Mouse (Mus musculus) heart, postnatal 0 days (tissue): ENCODE results near the gene Itpr2. TPM values are rescaled to one million over a fixed set of nuclear protein-coding genes. Genes with fewer than 3 reads are reported as not detected.
A peak's percentile ranks its signal among the peaks of the same experiment; 100 is the strongest.

Experiments
- ATAC-seq: fragments of 200-750 bp; cut with Nextera tagmentation; 2 replicates; pipeline ENCODE4 v1.8.0; 2017; ENCODE audit warnings: low read depth, moderate number of reproducible peaks, moderate library complexity; ENCODE audit not compliant: insufficient read depth
- DNase-seq: peaks from one replicate; pipeline ENCODE4 v3.0.0-alpha.2; 2016; ENCODE audit warnings: low spot score
- H3K27ac ChIP-seq: fragments of 300-500 bp; sonication (generic); 2 replicates; pipeline ENCODE4 v1.5.1; 2014; ENCODE audit warnings: low read depth, mild to moderate bottlenecking
- H3K27me3 ChIP-seq: fragments of 300-500 bp; sonication (generic); 2 replicates; pipeline ENCODE4 v1.6.1; 2014; ENCODE audit warnings: low read length, mixed read lengths; ENCODE audit not compliant: control insufficient read depth, insufficient read depth
- H3K36me3 ChIP-seq: fragments of 300-500 bp; sonication (generic); replicated peaks from 2 replicates; pipeline ENCODE4 v1.6.1; 2014; ENCODE audit warnings: low read length, mixed read lengths; ENCODE audit not compliant: control insufficient read depth, insufficient read depth
- H3K4me1 ChIP-seq: fragments of 300-500 bp; sonication (generic); 2 replicates; pipeline ENCODE4 v1.6.1; 2014; ENCODE audit warnings: antibody characterized with exemption; ENCODE audit not compliant: control insufficient read depth, insufficient read depth
- H3K4me2 ChIP-seq: fragments of 300-500 bp; sonication (generic); 2 replicates; pipeline ENCODE4 v1.6.1; 2014; ENCODE audit warnings: low read depth, mild to moderate bottlenecking, low read length, moderate library complexity
- H3K4me3 ChIP-seq: fragments of 300-500 bp; sonication (generic); 2 replicates; pipeline ENCODE4 v1.5.1; 2014; ENCODE audit warnings: low read depth, low read length
- H3K9ac ChIP-seq: fragments of 300-500 bp; sonication (generic); replicated peaks from 2 replicates; pipeline ENCODE4 v1.6.1; 2014; ENCODE audit warnings: low read depth, low read length, mixed read lengths
- H3K9me3 ChIP-seq: fragments of 300-500 bp; sonication (generic); replicated peaks from 2 replicates; pipeline ENCODE4 v1.6.1; 2016; ENCODE audit warnings: low read length; ENCODE audit not compliant: control insufficient read depth
- CTCF ChIP-seq: IDR thresholded peaks from 2 replicates; pipeline ENCODE4 v1.5.1; 2016; ENCODE audit warnings: antibody characterized with exemption, control low read depth, low read depth
- EP300 ChIP-seq: IDR thresholded peaks from 2 replicates; pipeline ENCODE4 v1.6.1; 2016; ENCODE audit warnings: antibody characterized with exemption, low read depth
- WGBS: fragments of 180-500 bp; shearing (Covaris S2); extraction: QIAGEN DNeasy Blood & Tissue Kit; methylation state at CpG from one replicate; pipeline ENCODE4 v1.1.7; 2014; 5-methylcytosine and 5-hydroxymethylcytosine counted together
- polyA plus RNA-seq: library from polyadenylated mRNA; unstranded; fragments of >200 nt; fragmentation: Nextera tagmentation; extraction: Ambion mirVana; gene quantifications from 2 replicates; pipeline ENCODE4 v1.2.1, GENCODE M21; 2015
- total RNA-seq: library from RNA; depleted of rRNA; stranded (reverse); fragments of >200 nt; gene quantifications from 2 replicates; pipeline ENCODE4 v1.2.3, GENCODE M21; 2014; ENCODE audit warnings: low replicate concordance

Itpr2 gene
- total and polyA plus RNA-seq, 2 experiments from 2014 or later, result 26.5 to 59.5 TPM

- WGBS, result 82% methylated on average over 3 of the region's 3 CpGs
Observed at GRCm38 (mm10) chr6:146488749-146489148, 13.3 kb downstream of the Itpr2 start.

DNA sequence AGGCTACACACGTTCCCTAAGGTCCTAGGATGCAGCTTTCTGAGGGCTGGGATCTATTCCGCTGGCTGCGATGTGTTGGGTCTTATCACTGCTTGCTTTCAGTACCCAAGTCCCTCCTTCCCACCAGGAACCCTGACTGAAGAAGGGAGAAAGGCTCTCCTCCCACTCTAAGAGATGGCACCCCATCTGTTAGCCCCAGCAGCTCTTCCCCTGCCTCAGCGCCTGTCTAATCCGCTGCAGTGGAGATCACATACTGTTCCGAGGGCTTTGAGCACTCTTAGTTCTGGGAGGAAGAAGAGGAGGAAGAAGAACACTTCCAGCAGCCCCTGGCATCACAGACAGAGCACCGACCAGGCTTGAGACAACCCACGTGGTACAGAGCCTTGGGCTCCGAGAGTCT lies 14.9 kb downstream of the Itpr2 start:
- no peak for ATAC-seq
- H3K4me2 ChIP-seq, result no peak overlapping the region
- no peak for TF ChIP-seq EP300
- no peak for TF ChIP-seq CTCF
- H3K36me3 ChIP-seq, result no peaks in the 10 kb centered on the region; the same call in 1 of the 2 replicates
- no peak for DNase-seq
- peaks cover 21% of the 10 kb centered on the region for H3K4me1 ChIP-seq
- H3K27me3 ChIP-seq, result no peaks in the 10 kb centered on the region
- no peak overlapping the region for H3K4me3 ChIP-seq
- no peak overlapping the region for H3K9ac ChIP-seq
- H3K9me3 ChIP-seq, result no peaks in the 10 kb centered on the region
- H3K27ac ChIP-seq, result 0 out of 2 replicates have a peak overlapping the region, but pooled peaks have one; percentile 2
- whole genome bisulfite sequencing, result 57% methylated on average over 9 of the region's 9 CpGs

More at GRCm38 (mm10) chr6:146488749-146489148, 13.3 kb downstream of the Itpr2 start:
- H3K27ac ChIP-seq, result peak overlapping the region; percentile 44; the same call in 1 of the 2 replicates
- peaks cover 19% of the 10 kb centered on the region; the same call in 1 of the 2 replicates for H3K4me1 ChIP-seq
- no peak for ATAC-seq
- no peak overlapping the region for H3K4me3 ChIP-seq
- no peak for TF ChIP-seq CTCF
- TF ChIP-seq EP300, result no peak
- H3K9me3 ChIP-seq, result no peaks in the 10 kb centered on the region
- H3K9ac ChIP-seq, result no peak overlapping the region
- no peaks in the 10 kb centered on the region for H3K27me3 ChIP-seq
- no peaks in the 10 kb centered on the region; the same call in 1 of the 2 replicates for H3K36me3 ChIP-seq
- DNase-seq, result no peak
- no peak overlapping the region for H3K4me2 ChIP-seq

GRCm38 (mm10) chr6:146486073-146486472 lies 15.9 kb downstream of the Itpr2 start:
- ATAC-seq, result no peak
- Histone ChIP-seq H3K27ac (0 out of 2 replicates have a peak overlapping the region, but pooled peaks have one; percentile 2), H3K36me3 (no peaks in the 10 kb centered on the region; the same call in 1 of the 2 replicates), H3K27me3 (no peaks in the 10 kb centered on the region), H3K9ac (no peak overlapping the region), H3K4me2 (no peak overlapping the region), H3K9me3 (no peaks in the 10 kb centered on the region), H3K4me1 (peaks cover 30% of the 10 kb centered on the region), H3K4me3 (no peak overlapping the region)
- TF ChIP-seq EP300, result no peak
- no peak for TF ChIP-seq CTCF
- WGBS, result 47% methylated on average over 4 of the region's 4 CpGs
- no peak for DNase-seq

- ATAC-seq (no peak), DNase-seq (no peak)
- Histone ChIP-seq H3K4me2 (peak overlapping the region; percentile 32; the same call in 1 of the 2 replicates), H3K27ac (peak overlapping the region; percentile 38), H3K9me3 (no peaks in the 10 kb centered on the region), H3K27me3 (no peaks in the 10 kb centered on the region), H3K9ac (no peak overlapping the region), H3K4me1 (peaks cover 36% of the 10 kb centered on the region), H3K4me3 (peak overlapping the region; percentile 8; the same call in 1 of the 2 replicates), H3K36me3 (no peaks in the 10 kb centered on the region; the same call in 1 of the 2 replicates)
- TF ChIP-seq CTCF, result no peak
- TF ChIP-seq EP300, result no peak
- 35% methylated on average over 6 of the region's 6 CpGs for WGBS
Observed at GRCm38 (mm10) chr6:146481441-146481840, 20.6 kb downstream of the Itpr2 start.

DNA sequence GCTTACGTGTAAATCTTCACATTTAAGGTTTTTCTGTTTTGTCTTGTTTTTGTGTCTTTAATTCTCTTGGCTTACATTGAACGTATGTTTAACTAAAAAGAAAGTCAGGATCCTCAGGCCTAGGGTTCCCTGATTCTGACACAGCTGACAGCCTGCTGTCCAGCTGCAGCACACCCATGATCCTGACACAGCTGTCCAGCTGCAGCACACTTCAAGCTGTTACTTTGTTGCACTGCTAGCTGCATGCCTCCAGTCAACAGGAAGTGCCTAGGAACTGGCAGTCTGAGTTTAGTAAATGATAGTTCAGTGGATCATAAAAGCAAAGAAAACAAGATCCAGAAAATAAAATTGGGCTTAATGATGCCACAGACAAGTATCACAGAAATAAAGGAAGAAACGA lies 21.1 kb downstream of the Itpr2 start:
- 72% methylated on average over 3 of the region's 3 CpGs for WGBS
- Histone ChIP-seq H3K36me3 (no peaks in the 10 kb centered on the region; the same call in 1 of the 2 replicates), H3K4me3 (no peak overlapping the region), H3K4me1 (peaks cover 35% of the 10 kb centered on the region), H3K9me3 (no peaks in the 10 kb centered on the region), H3K27me3 (no peaks in the 10 kb centered on the region), H3K27ac (peak overlapping the region; percentile 38), H3K9ac (no peak overlapping the region), H3K4me2 (peak overlapping the region; percentile 32; the same call in 1 of the 2 replicates)
- ATAC-seq (no peak), DNase-seq (no peak)
- TF ChIP-seq CTCF (no peak), EP300 (no peak)
